Mouse (Mus musculus) heart, embryonic 16.5 days (tissue): ENCODE measurements around the gene Senp3. TPM values are rescaled to one million over a fixed set of nuclear protein-coding genes. Genes with fewer than 3 reads are reported as not detected.
A peak's percentile ranks its signal among the peaks of the same experiment; 100 is the strongest.

ENCODE experiments used
- ATAC-seq: fragments of 200-750 bp; cut with Nextera tagmentation; replicated peaks from 2 replicates; pipeline ENCODE4 v1.8.0; 2017; ENCODE audit warnings: moderate number of reproducible peaks; ENCODE audit not compliant: insufficient read depth, low FRiP score; ENCODE audit errors: extremely low read depth
- H3K27ac ChIP-seq: fragments of 300-500 bp; sonication (generic); 2 replicates; pipeline ENCODE4 v1.5.1; 2014; ENCODE audit warnings: mild to moderate bottlenecking, low read length, control low read depth, moderate library complexity
- H3K27me3 ChIP-seq: fragments of 300-500 bp; sonication (generic); 2 replicates; pipeline ENCODE4 v1.6.1; 2014; ENCODE audit warnings: low read length, mixed read lengths; ENCODE audit not compliant: control insufficient read depth, insufficient read depth
- H3K36me3 ChIP-seq: fragments of 300-500 bp; sonication (generic); 2 replicates; pipeline ENCODE4 v1.6.1; 2014; ENCODE audit not compliant: control insufficient read depth, insufficient read depth
- H3K4me1 ChIP-seq: fragments of 300-500 bp; sonication (generic); 2 replicates; pipeline ENCODE4 v1.6.1; 2014; ENCODE audit warnings: low read length, mixed read lengths; ENCODE audit not compliant: control insufficient read depth, insufficient read depth
- H3K4me2 ChIP-seq: fragments of 300-500 bp; sonication (generic); 2 replicates; pipeline ENCODE4 v1.6.1; 2014; ENCODE audit warnings: low read depth, mild to moderate bottlenecking, control low read depth, low read length
- H3K4me3 ChIP-seq: fragments of 300-500 bp; sonication (generic); 2 replicates; pipeline ENCODE4 v1.5.1; 2014; ENCODE audit warnings: mild to moderate bottlenecking, control low read depth, low read length
- H3K9ac ChIP-seq: fragments of 300-500 bp; sonication (generic); 2 replicates; pipeline ENCODE4 v1.6.1; 2014; ENCODE audit warnings: low read length, control low read depth
- H3K9me3 ChIP-seq: fragments of 300-500 bp; sonication (generic); replicated peaks from 2 replicates; pipeline ENCODE4 v1.6.1; 2016; ENCODE audit warnings: low read length; ENCODE audit not compliant: control insufficient read depth
- WGBS: fragments of 180-500 bp; shearing (Covaris S2); extraction: QIAGEN DNeasy Blood & Tissue Kit; methylation state at CpG from one replicate; pipeline ENCODE4 v1.1.7; 2014; 5-methylcytosine and 5-hydroxymethylcytosine counted together
- polyA plus RNA-seq: library from polyadenylated mRNA; unstranded; fragments of >200 nt; fragmentation: Nextera tagmentation; extraction: Ambion mirVana; gene quantifications from 2 replicates; pipeline ENCODE4 v1.2.1, GENCODE M21; 2015

Gene Senp3
- polyA plus RNA-seq, 1 experiment from 2014 or later: 55.8 TPM

GRCm38 (mm10) chr11:69685526-69686148 lies 3.8 kb upstream of the Senp3 start, which contains the start of gene Tnfsf13:
TSS of gene Tnfsf13 (minus strand) at chr11:69685784.
- Histone ChIP-seq H3K27me3 (no peaks in the 10 kb centered on the region), H3K4me1 (peaks cover 24% of the 10 kb centered on the region), H3K4me3 (no peak within 1 kb of the TSS), H3K4me2 (peak within 1 kb of the TSS; percentile 18), H3K9me3 (no peaks in the 10 kb centered on the region), H3K27ac (peak within 1 kb of the TSS; percentile 86), H3K9ac (peak within 1 kb of the TSS; percentile 54), H3K36me3 (no peaks in the 10 kb centered on the region)
- WGBS: 56% methylated on average over 10 of the region's 10 CpGs
- no peak; the same call in 1 of the 2 replicates for ATAC-seq

- H3K27me3 ChIP-seq: no peaks in the 10 kb centered on the region
- H3K36me3 ChIP-seq: no peaks in the 10 kb centered on the region
- peak overlapping the region; percentile 86 for H3K27ac ChIP-seq
- WGBS: 86% methylated on average over 6 of the region's 6 CpGs
- 0 out of 2 replicates have a peak overlapping the region, but pooled peaks have one; percentile 32 for H3K9ac ChIP-seq
- no peak for ATAC-seq
- H3K4me3 ChIP-seq: no peak overlapping the region
- no peaks in the 10 kb centered on the region for H3K9me3 ChIP-seq
- peaks cover 27% of the 10 kb centered on the region for H3K4me1 ChIP-seq
- H3K4me2 ChIP-seq: no peak overlapping the region
These were observed 3.1 kb upstream of the Senp3 start for GRCm38 (mm10) chr11:69684936-69685335.

- no peak for ATAC-seq
- 74% methylated on average over 12 of the region's 12 CpGs for WGBS
- H3K4me3 ChIP-seq: no peak overlapping the region
- no peaks in the 10 kb centered on the region for H3K27me3 ChIP-seq
- no peak overlapping the region for H3K4me2 ChIP-seq
- peaks cover 31% of the 10 kb centered on the region for H3K4me1 ChIP-seq
- H3K27ac ChIP-seq: no peak overlapping the region
- H3K36me3 ChIP-seq: peaks cover 4% of the 10 kb centered on the region; the same call in 1 of the 2 replicates
- no peaks in the 10 kb centered on the region for H3K9me3 ChIP-seq
- H3K9ac ChIP-seq: no peak overlapping the region
These were observed 2.4 kb upstream of the Senp3 start for GRCm38 (mm10) chr11:69684128-69684745.

GRCm38 (mm10) chr11:69683576-69683975 lies 1.7 kb upstream of the Senp3 start:
- Histone ChIP-seq H3K9ac (peak overlapping the region; percentile 56; the same call in 1 of the 2 replicates), H3K4me1 (peaks cover 31% of the 10 kb centered on the region), H3K4me2 (no peak overlapping the region), H3K27ac (peak overlapping the region; percentile 49), H3K36me3 (peaks cover 6% of the 10 kb centered on the region), H3K27me3 (no peaks in the 10 kb centered on the region), H3K4me3 (no peak overlapping the region), H3K9me3 (no peaks in the 10 kb centered on the region)
- ATAC-seq: no peak
- 70% methylated on average over 7 of the region's 7 CpGs for WGBS

- Histone ChIP-seq H3K27me3 (no peaks in the 10 kb centered on the region), H3K27ac (peak overlapping the region; percentile 97), H3K4me2 (peak overlapping the region; percentile 78), H3K4me1 (peaks cover 31% of the 10 kb centered on the region), H3K9me3 (no peaks in the 10 kb centered on the region), H3K4me3 (peak overlapping the region; percentile 90), H3K9ac (peak overlapping the region; percentile 56), H3K36me3 (peaks cover 12% of the 10 kb centered on the region)
- 22% methylated on average over 12 of the region's 12 CpGs for WGBS
- ATAC-seq: 0 out of 2 replicates have a peak, but pooled peaks have one; percentile 33
These were observed 1.1 kb upstream of the Senp3 start for GRCm38 (mm10) chr11:69682840-69683533.

- H3K9me3 ChIP-seq: no peaks in the 10 kb centered on the region
- peak overlapping the region; percentile 90 for H3K4me3 ChIP-seq
- H3K9ac ChIP-seq: peak overlapping the region; percentile 88
- H3K4me1 ChIP-seq: peaks cover 31% of the 10 kb centered on the region
- no peaks in the 10 kb centered on the region for H3K27me3 ChIP-seq
- H3K27ac ChIP-seq: peak overlapping the region; percentile 97
- 24% methylated on average over 24 of the region's 24 CpGs for WGBS
- peaks cover 17% of the 10 kb centered on the region for H3K36me3 ChIP-seq
- ATAC-seq: no peak
- peak overlapping the region; percentile 78 for H3K4me2 ChIP-seq
These were observed 440 bp upstream of the Senp3 start for GRCm38 (mm10) chr11:69682209-69682839.

GRCm38 (mm10) chr11:69680136-69680855 lies 1.6 kb downstream of the Senp3 start:
- no peak for ATAC-seq
- peaks cover 20% of the 10 kb centered on the region for H3K4me1 ChIP-seq
- H3K36me3 ChIP-seq: peaks cover 30% of the 10 kb centered on the region
- no peak overlapping the region; the same call in 1 of the 2 replicates for H3K9ac ChIP-seq
- H3K27me3 ChIP-seq: no peaks in the 10 kb centered on the region
- H3K4me2 ChIP-seq: peak overlapping the region; percentile 78
- no peak overlapping the region for H3K4me3 ChIP-seq
- no peaks in the 10 kb centered on the region for H3K9me3 ChIP-seq
- no peak overlapping the region for H3K27ac ChIP-seq
- WGBS: 89% methylated on average over 30 of the region's 30 CpGs

- Histone ChIP-seq H3K9me3 (no peaks in the 10 kb centered on the region), H3K27ac (no peak overlapping the region), H3K36me3 (peaks cover 40% of the 10 kb centered on the region), H3K4me2 (no peak overlapping the region), H3K4me3 (no peak overlapping the region), H3K9ac (no peak overlapping the region), H3K27me3 (no peaks in the 10 kb centered on the region), H3K4me1 (peaks cover 17% of the 10 kb centered on the region)
- ATAC-seq: no peak
- no CpG with 5 or more reads among the region's 2 CpGs for WGBS
These were observed 2.7 kb downstream of the Senp3 start for GRCm38 (mm10) chr11:69679144-69679543.
